Mouse (Mus musculus) adrenal gland, postnatal 25 days (tissue): ENCODE data around the gene Gm29427. TPM values are rescaled to one million over a fixed set of nuclear protein-coding genes. Genes with fewer than 3 reads are reported as not detected.
"Not testable (repeated sequence)": the region's sequence is repeated elsewhere in the genome, so short reads cannot be mapped to it uniquely, and the experiment has no call there.

Experiments
- DNase-seq: peaks from one replicate; pipeline ENCODE4 v3.0.0; 2021; ENCODE audit warnings: mixed read lengths
- total RNA-seq: library from RNA; stranded (reverse); gene quantifications from 2 replicates; pipeline ENCODE4 v1.2.3, GENCODE M21; 2021

The Gm29427 gene
- total RNA-seq, 1 experiment from 2014 or later = 0.21 TPM

DNA sequence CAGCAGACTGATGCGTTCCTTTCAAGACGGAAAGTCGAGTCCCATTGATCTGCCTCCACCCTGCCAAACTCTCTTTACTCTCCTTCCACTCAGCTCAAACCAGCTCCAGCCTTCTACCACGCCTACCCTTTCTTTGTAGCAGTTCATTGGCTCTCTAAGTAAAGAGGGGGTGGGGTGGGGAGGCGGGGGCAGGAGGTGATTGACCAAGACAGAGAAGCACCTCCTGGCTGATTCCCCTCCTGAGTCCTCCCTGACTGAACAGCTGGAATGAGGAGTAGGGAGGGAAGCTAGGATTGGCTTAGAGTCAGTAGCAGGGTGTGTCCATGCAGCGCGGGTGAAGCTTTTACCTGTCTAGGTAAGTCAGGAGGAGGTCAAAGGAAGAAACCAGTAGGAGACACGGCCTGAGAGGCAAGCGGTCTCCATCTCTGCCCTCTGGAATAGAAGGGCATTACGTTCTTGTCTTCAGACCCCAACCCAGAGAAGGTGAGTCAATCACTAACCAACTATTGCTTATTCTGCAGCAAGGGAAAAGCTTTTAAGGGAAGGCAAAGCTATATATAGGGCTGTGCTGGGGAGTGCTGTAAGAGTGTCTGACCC, 16.2 kb upstream of the Gm29427 start, which contains the start of gene AA986860:
Gene AA986860 (plus strand): TSS at position 236 of the 597 bp plus-strand sequence.
- peak; percentile 31 for DNase-seq

DNA sequence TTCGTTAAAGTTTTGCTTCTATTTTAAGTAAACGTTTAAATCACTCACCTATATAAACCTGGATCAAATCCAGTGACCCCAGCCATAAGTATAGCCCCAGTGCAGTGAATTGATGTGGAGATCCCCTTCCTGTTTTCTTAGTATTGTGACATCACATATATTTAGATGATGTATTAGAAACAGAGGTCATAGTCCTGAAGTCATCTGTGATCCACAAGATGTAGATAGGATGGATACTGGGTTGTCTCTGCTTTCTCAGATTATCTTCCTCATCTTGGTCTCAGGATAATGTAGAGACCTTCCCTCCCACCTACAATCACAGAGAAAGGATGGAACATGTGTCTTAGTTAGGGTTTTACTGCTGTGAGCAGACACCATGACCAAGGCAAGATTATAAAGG, 13.6 kb upstream of the Gm29427 start, which contains the start of gene Pfkfb2:
Gene Pfkfb2 (minus strand): TSS at position 101 of the 400 bp plus-strand sequence.
- DNase-seq = no peak

- DNase-seq = no peak
These were observed 13.1 kb upstream of the Gm29427 start for GRCm38 (mm10) chr1:130728708-130729107.

GRCm38 (mm10) chr1:130728070-130728469, 12.5 kb upstream of the Gm29427 start:
- DNase-seq = no peak

DNA sequence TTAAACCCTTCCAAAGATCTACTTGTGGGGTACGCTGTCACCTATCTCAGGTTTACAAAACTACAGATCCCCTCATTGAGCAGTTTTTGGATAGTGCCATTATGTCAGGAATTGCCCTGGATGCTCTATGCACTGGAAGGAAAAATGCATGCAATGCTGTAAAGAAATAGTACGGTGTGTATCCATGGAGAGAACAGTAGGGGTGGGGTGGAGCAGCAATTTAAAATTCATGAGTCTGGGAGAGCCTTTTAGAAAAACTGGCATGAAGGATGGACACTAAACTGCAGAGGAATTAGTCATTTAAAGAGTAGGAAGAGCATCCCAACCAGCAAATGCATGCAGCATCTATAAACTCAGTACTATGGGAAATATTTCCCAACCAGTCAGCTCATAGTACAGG, 10.8 kb upstream of the Gm29427 start:
- no peak for DNase-seq

DNA sequence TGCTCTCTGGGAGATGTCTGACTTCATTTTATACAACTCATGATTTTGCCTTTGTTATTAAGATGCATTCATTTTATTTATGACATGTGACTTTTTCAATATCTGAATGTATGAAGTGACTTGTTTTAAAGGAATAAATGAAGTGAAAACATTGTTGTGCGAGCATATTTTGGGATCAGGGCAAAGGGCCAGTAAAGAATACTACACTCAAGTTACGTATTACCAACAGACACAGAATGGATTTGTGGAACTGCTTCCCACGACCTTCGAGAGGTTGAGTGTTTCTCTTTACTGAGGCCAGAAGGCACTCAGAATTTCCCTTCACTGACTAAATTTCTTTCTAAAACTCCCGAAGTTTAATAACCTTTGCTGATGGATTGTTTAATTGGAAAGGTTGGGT, 8.6 kb upstream of the Gm29427 start:
- no peak for DNase-seq

GRCm38 (mm10) chr1:130717291-130717871, 1.8 kb upstream of the Gm29427 start, which contains the start of gene Yod1:
TSS of gene Yod1 (plus strand) at chr1:130717327.
- DNase-seq = peak; percentile 93

- DNase-seq = peak; percentile 60
These were observed 1.1 kb upstream of the Gm29427 start for GRCm38 (mm10) chr1:130716513-130717290.

DNA sequence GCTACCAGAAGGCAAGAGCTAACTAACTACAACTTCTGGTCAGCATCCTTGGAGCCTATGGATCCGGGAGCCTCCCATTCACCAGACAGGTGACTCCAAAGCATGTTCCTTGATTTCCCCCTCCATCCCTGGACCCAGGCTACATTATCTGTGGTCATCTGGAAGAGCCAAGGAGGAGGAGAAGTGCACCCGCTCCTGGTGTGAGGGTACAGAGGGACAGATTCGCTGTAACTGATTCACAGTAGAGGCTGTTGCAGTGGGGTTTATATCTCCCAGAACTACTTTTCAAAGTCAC, 566 bp upstream of the Gm29427 start:
- DNase-seq = no peak

GRCm38 (mm10) chr1:130714046-130714445, 1.6 kb downstream of the Gm29427 start:
- DNase-seq = no peak

DNA sequence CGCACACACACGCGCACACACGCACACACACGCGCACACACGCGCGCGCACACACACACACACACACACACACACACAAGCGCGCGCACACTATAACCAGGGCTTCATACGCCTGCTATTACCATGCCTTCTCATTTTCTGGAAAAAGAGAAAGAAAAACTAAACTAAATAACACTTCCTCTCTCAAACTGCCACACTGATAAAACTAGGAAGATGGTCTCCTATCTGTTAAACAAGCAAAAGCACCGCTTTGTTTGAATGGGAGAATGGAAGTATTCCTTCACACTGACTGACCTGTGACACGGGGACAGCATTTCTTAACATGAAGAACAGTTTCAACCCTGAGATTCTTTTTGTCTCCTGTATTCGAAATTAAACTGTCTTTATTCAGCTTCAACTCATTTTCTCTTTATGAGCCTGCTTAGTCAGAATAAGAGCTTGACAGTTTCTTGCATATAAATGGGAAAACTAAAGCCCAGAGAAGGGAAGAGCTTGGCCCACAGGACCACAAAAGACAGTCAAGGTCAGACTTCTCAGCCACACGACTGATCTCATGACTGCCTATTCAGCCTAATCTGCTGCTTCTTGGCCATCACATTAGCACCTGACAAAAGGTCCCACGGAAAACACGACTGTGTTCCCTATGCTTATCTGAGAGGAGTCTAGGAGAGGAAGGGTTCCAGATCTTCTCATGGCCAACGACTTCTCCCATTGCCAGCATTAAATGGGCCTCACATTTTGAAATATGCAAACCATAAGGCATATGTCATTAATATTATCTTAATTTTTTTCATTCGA, 5.1 kb downstream of the Gm29427 start:
- DNase-seq = no peak

DNA sequence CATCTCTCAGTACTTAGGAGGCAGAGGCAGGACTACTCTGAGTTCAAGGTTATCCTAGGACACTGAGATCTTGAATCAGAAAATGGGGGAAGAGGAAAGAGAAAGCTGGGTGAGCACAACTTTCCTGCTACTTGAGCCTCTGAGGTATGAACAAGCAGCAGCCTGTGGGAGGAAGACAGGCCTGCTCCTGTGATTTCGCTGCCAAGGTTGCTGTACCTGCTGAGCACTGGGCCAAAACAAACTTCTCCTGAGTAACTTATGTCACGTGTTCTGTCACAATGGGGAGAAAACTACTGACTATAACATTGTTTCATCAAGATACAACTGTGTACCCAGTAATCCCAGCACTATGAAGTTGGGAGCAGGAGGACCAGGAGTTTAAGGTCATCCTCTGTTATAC, 12.0 kb downstream of the Gm29427 start:
- no peak for DNase-seq

DNA sequence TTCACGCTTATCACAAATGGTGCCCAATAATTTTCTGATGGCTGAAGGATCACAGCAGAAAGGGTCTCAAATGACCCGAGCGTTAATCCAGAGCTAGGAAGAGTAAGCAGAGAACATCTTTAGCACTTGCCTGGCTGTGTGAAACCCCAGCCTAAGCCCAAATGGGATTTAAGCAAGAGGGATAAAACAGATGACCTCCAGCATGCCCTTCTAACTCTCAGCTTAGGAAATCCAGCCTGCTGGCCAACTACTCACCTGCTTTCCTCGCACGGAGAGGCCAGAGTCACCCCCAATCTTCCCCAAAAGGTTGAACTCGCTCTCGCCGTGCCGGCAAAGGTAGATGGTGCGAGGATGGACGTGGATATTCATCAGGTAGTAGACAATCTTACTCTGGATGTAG, 13.6 kb downstream of the Gm29427 start:
- no peak for DNase-seq

DNA sequence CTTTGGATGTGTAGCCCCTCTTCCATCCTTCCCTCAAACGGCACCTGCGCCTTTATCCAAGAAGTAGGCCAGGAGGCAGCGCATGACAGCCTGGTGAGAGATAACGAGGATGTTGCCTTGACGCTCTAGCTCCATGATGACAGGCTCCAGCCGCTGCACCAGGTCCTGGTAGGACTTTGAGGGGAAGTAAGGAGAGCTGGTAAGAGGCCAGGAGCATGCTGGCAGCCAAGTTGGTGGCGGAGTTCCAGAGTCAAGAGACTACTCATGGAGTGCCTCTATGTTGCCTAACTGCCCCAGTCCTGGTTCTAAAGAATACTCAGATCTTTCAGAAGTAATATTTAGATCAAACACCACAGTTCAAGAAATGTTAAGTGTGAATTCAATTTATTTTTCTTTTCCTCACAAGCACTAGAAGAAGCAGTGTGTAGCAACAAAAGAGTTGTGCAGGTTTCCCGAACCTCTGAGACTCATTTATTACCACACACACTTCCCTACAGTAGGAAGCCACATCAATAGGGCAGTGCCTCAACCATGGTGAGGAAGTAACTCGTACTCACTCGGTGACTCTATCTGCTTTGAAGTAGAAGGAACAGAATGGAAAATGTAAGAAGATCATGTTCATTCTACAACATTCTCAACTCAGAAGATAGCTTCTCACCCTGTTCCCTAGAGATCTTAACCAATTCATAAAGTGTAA, 15.5 kb downstream of the Gm29427 start:
- peak; percentile 34 for DNase-seq

DNA sequence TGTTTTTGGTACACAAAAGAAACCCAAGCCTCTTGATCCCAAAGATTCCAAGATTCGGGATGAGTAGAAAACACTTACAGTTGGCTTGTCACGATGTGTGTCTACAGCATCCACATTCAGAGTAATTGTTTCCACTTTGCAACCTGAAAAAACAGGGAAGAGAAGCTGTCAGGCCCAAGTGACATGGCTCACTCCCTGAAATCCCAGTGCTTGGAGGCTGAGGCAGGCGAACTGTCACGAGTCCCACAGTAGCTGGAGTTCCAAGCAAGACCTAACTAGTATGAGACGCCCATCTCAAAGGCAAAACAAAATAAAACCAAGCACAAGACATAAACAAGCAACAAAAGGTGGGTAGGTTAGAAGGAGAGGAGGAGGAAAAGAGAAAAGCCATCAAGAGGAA, 17.0 kb downstream of the Gm29427 start:
- DNase-seq = no peak

DNA sequence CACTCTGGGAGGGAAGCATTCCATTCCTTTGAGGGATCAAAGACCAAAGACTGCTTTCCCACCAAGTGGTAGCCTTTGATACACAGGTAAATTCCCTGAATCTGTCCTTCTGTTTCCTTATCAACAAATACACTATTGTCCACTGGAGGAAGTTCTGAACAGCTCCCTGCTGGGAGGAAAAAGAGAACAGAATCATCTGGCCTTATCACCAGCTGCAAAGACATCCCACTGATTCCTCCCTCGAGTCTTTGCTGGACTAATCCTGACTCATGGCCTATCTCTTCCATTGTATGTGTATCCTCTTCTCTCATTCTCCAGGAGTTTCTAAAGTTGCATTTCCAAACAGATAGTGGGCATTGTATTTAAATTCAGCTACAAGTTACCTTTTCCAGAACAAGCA, 31.7 kb downstream of the Gm29427 start:
- no peak for DNase-seq

- no peak for DNase-seq
These were observed 33.8 kb downstream of the Gm29427 start for GRCm38 (mm10) chr1:130681656-130682413.

- DNase-seq = no peak
These were observed 34.5 kb downstream of the Gm29427 start for GRCm38 (mm10) chr1:130681075-130681474.

DNA sequence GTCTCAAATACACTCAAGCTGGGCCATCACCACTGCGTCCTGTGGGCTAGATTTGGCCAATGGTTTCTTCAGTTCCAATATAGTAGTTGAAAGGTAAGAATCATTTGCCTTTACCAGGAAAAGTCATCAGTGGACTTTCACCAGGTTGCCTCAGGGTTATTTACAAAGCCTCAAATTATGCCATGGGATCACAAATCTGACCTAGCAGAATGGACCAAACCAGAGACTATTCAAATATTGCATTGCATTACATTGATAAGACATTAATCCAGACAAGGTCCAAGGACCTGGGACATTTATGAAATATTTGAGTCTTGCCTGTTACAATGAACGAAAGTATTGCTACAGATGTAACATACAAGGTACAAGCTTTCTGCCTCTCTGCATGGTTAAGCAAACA, 37.0 kb downstream of the Gm29427 start:
- no peak for DNase-seq

DNA sequence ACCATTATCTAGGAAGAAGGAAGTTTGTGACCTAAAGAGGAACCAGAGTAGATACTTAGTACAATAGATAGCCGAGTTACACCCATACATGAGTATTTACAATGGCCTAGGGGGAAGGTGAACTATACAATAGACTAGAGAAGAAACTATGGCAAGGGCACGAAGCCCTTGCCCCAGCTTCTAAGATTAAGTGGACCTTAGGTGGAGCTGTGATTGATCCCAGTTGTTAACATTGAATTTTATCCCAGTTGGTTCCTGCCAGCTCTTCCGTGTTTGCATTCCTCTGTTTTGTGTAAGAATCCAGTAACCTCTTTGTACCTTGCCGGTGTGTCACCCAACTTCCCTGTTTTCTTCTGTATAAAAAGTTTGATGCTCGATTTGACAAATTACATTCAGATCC, 52.0 kb downstream of the Gm29427 start:
- DNase-seq = not testable (repeated sequence)

GRCm38 (mm10) chr1:130661454-130661853, 54.1 kb downstream of the Gm29427 start, which contains the start of gene C4bp:
TSS of gene C4bp (minus strand) at chr1:130661632.
- DNase-seq = no peak
